Mouse (Mus musculus): ENCODE data around the gene Lpcat2.

Lpcat2 gene

DNA sequence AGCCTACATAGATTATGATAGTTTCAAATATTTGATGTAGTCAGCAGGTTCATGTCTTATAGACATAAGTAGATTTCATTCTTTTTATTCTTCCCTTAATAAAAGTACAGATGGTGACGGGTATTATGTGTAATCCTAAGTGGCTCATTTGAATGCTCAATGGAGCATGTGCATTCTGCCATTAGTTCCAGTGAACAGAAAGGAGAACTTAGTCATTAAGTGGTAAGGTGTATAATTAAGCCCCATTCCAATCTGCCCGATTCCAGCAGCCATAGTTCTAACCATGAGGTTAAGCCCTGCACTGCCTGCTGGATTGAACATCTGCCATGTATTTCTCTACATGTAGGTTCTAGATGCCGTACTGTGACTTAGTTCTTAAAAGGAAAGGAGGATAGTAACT lies 66.6 kb downstream of the Lpcat2 start:
- no peak for DNase-seq

DNA sequence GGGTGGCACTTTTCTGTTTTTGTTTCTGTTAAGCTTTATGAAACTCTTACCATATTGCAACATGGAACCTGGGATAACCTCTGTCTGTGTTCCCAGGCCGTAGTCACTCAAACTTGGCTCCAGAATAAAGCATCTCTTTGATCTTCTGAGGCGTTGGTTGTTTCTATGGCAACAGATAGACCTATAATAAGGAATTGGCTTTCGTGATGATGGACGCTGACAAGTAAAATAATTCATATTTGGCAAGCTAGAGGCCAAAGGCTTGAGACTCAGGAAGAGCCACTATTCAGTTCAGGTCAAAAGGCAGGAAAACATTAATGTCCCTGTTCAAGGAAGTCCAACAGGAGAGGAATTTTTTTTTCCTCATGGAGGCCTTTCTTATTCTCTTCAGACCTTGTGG lies 73.8 kb downstream of the Lpcat2 start:
- DNase-seq: no peak

DNA sequence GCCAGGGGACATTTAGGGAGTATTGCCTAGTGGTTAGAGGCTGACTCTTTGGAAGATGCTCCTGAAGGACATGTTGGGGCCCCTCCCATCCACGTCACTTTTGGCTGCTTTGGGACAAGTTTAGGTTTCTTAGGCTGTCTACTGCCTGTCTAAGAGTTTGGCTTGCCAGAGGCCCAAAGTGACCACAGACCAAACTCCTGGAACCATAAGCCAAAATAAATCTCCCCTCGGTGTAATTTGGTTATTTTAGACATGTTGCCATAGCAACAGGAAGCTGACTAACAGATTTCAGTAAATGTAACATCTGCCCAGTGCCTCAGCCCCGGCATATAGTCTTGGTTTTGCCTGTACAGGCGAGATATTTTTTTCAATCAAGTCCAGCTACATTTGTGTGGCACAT lies 82.9 kb downstream of the Lpcat2 start:
- no peak for DNase-seq

DNA sequence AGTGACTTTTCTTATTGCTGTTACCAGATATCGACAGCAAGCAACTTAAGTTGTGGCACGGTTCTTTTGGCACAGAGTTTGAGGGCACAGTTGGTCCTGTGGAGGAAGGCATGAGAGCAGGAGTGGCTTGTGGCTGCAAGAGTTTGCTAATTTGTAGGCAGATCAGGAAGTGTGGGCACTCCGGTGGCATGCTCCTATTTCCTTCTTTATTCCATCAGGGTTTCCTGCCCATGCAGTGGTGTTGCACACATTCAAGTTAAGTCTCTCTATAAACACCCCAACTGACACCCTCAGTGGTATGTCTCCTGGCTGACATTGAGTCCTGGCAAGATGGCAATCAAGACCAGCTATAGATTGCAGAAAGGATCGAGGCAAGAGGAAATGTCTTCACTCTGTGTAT lies 93.9 kb downstream of the Lpcat2 start:
- no peak for DNase-seq

DNA sequence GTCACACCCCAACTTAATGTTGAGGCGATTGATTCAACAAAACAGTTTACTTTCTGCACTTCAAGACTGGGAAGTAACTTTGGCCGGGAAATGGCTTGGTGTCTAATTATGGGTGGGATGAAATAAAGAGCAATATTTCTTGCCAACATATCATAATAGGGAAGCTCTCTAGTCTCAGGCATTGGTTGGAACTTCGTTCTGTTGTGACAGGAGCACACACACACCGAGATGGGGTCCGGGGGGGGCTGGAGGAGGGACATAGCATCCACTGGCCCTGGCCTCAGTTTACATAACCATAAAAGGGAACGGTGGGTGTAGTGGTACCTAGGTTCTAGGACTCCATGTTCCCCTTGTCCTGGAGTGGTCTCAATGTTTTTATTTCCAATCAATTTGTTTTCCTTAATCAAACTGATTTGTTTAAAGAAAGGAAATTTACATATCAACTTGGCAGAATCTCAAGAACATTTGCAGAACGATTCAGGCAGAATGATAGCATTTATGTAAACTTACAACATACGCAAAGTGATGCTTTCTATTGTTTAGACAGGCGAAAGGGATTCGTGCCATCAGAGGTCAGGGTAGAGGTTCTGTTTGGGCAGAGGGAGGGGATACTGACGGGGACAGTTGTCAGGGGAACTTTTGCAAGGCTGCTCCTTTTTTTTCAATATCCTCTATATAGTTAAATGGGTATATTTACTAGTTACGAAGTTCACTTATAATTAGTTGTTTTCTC lies 95.7 kb downstream of the Lpcat2 start:
- no peak for DNase-seq

DNA sequence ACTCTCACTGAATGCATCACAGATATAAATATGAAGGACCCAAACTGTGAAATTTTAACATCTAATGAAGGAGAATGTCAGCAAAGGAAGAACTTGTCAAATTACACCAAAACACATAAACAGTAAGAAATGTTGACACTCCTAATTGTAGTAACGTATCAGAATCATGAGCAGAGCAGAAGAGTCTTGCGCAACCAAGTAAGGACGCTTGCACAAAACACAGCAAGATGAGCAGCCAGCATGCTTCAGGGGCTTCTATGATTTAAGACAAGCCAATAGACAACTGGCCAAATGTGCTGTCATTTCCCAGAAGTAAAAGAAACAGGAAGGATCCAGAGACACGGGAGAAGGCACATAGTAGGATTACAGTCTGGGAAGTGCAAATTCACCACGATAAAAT lies 98.9 kb downstream of the Lpcat2 start:
- no peak for DNase-seq

DNA sequence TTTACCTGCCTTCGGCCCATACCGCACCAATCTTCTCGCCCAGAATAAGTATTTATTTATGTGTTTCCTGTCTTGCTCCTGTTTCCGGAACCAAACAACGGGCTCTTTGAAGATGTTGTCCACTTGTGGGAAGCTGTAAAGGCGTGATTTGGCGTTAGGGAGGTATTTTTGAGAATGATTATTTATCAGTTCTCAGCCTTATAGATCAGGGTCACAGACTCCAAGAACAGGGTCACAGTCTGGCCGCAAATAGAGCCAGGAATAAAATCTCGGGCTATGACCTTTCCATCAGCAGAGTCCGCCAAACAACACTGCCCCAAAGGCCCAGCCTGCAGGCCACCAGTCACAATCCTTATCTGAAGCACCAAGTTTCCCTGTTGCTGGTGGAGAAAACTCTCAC lies 104.6 kb downstream of the Lpcat2 start, which contains the start of gene Slc6a2:
Gene Slc6a2 (plus strand): TSS at position 301 of the 400 bp plus-strand sequence.
- no peak for DNase-seq

DNA sequence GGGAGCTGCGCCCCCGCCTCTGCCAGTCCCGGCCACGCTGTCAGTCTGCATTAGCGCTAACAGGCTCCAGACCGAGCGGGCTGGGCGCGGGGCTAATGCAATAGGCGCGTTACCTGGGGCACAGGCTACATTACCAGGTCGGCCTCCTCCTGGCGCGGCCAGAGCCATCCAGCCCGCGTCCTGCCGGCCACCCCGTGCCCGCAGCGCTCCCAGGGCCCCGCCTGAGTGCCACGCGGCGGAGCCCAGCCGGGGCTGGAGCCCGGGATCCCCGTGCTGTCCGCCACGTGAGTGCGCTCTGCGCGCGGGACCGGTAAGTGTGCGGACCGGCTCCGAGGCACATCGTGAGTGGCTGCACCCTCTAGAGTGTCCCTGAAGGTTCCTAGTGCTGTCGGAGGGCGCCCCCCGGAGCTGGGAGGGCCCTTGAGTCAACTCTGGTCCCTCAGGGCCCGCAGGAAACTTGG lies 105.3 kb downstream of the Lpcat2 start:
- DNase-seq: peak; percentile 9

DNA sequence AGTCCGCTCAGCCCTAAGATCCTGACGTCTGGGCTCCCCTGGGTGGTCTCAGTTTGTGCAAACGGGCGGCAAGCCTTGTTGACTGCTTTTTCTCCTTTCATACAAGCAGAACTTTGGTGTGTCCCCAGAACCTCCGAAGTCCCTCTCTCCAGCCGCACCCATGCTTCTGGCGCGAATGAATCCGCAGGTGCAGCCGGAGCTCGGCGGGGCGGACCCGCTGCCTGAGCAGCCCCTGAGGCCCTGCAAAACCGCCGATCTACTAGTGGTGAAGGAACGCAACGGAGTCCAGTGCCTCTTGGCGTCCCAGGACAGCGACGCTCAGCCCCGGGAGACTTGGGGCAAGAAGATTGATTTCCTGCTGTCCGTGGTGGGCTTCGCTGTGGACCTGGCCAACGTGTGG lies 105.9 kb downstream of the Lpcat2 start:
- DNase-seq: peak; percentile 10

DNA sequence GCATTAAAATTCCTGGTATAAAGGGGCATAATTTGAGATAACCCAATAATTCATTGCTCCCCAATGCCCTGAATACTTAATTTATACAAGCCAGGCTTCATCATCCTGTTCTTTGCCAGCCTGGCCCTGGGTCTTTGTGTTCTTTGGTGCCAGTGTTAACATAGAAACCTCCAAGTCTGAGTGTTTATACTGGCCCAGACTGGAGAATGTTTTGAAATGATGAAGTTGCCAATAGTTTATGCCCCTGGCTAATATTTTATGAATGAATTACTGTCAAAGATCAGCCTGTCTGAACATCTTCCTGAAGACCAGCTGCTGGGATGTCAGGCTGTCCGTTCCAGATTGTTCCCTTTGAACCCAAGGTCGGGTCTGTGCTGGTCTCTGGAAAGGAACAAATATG lies 109.4 kb downstream of the Lpcat2 start:
- no peak for DNase-seq

All from kidney, postnatal 10 days (tissue).